Mouse (Mus musculus): ENCODE measurements around the gene Sema3f. TPM values are rescaled to one million over a fixed set of nuclear protein-coding genes. Genes with fewer than 3 reads are reported as not detected.

The Sema3f gene
- total and polyA plus RNA-seq, 3 experiments, result 0.09 to 0.11 TPM; not detected in 1

DNA sequence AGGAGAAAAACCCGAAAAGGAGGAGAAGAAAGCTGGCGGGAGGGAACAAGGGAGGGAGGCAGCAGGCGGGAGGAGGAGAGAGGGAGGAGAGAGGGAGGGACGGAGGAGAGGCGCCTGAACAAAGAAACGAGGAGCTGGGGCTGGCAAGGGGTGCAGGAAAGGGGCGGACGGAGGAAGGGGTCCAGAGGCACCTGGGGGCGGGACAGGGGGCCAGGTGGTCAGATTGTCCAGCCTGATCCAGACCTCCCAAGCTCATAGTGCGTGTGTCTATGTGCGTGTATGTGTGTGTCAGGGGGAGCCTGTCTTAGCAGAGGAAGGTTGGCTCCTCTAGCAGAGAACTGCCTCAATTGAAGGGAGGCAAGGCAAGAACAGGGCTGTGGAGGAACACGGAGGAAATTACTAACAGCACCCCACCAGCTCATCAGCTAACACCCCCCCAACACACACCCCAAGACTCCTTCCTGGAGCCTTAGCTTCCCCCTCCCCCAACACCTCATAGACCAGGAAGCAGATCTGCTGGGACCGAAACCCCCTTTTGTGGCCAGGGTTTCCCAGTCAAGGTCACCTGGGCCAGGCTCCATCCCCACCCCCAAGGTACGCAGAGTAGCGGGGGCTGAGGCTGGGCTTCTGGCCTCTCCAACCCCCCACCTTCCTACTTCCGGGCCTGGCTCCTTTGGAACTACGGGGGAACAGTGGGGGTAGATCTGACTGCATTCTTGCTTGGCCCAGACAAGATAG lies 2.4 kb downstream of the Sema3f start:
- H3K36me3 ChIP-seq (replicated peaks), result no peaks in the 10 kb centered on the region
- H3K9me3 ChIP-seq (replicated peaks), result no peaks in the 10 kb centered on the region
- DNase-seq (ENCODE audit: low spot score) (no peak), ATAC-seq (ENCODE audit: extremely low read depth, insufficient number of reproducible peaks, low FRiP score, poor library complexity, severe bottlenecking) (no peak)
- peaks cover 95% of the 10 kb centered on the region for H3K27me3 ChIP-seq (ENCODE audit: insufficient read depth, low read length)
- peaks cover 29% of the 10 kb centered on the region for H3K4me1 ChIP-seq (ENCODE audit: insufficient read depth, low read depth, low read length)
- no peak for TF ChIP-seq GATA2 (IDR thresholded peaks at IDR 0.05; ENCODE audit: borderline replicate concordance, low read depth, low read length)
- no peak for TF ChIP-seq POLR2AphosphoS5 (IDR thresholded peaks at IDR 0.05; ENCODE audit: insufficient replicate concordance, low read depth, low read length)
- TF ChIP-seq GATA1 (IDR thresholded peaks at IDR 0.05; ENCODE audit: borderline replicate concordance, low read length), result no peak
- TF ChIP-seq TAL1 (conservative IDR thresholded peaks at IDR 0.05; ENCODE audit: low read depth, low read length), result no peak
- no peak overlapping the region for H3K4me3 ChIP-seq (ENCODE audit: low read depth, low read length)

DNA sequence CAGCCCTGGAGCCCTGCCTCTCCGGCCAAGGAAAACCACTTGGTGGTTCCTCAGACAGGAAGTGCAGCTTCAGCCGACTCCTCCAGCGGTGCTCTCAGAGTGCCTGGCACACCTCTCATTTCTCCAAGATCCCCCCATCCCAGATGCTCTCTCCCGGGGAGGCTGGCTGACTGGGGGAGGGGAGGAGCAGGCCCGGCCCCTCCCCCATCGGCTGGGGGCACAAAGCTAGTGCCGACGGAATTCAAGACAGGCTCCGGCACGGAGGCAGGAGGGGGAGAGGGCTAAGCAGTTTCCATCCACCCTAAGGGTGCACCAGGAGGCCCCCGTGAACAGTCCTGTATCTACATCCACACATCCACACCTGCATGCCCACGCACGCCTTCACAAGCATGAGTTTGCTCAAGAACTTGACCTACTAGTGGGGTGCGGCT lies 3.5 kb downstream of the Sema3f start:
- TF ChIP-seq GATA1 (IDR thresholded peaks at IDR 0.05; ENCODE audit: borderline replicate concordance, low read length) (no peak), TAL1 (conservative IDR thresholded peaks at IDR 0.05; ENCODE audit: low read depth, low read length) (no peak), POLR2AphosphoS5 (IDR thresholded peaks at IDR 0.05; ENCODE audit: insufficient replicate concordance, low read depth, low read length) (no peak), GATA2 (IDR thresholded peaks at IDR 0.05; ENCODE audit: borderline replicate concordance, low read depth, low read length) (no peak), CTCF (IDR thresholded peaks at IDR 0.05; ENCODE audit: low read depth, low read length) (no peak)
- H3K4me1 ChIP-seq (ENCODE audit: insufficient read depth, low read depth, low read length), result peaks cover 29% of the 10 kb centered on the region

DNA sequence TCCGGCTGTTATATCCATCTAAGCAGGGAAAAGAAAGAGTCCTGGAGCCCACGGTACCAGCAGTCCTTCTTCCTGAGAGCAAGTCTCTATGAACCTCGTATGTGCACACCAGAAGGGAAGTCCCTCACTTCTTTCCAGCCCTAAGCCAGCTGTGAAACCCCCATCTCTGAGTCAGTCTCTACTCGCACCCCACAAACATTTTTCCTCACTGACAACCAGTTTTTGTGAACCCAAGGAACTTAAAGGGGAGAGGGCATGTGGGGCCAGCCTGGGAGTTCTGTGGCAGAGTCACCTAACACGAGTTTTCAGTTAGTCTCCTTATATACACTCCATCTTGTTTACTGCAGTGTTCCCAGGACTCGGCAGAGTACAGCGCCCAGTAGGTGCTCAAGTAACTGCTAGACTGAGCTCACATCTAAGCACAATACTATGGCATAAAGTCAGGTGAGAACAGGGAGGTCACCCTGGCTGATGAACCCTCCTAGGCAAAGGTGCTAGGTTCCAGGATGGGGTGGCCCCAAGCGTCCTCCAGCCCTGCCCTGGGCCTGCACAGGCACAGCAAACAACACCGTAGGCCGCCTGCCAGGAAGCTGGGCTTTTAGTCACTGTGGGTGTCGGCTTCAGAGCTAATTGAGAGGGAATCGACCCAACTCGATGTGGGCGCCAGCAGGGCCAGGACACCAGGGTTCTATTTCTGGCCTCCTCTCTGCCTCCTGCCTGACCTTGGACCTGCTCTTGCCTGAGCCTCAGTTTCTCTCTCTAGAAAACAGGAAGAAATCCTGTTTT lies 6.7 kb downstream of the Sema3f start:
- H3K4me1 ChIP-seq (ENCODE audit: insufficient read depth, low read depth, low read length), result peaks cover 10% of the 10 kb centered on the region; the same call in 1 of the 2 replicates
- H3K9me3 ChIP-seq (replicated peaks), result no peaks in the 10 kb centered on the region
- no peak overlapping the region for H3K4me3 ChIP-seq (ENCODE audit: low read depth, low read length)
- peaks cover 95% of the 10 kb centered on the region for H3K27me3 ChIP-seq (ENCODE audit: insufficient read depth, low read length)
- TF ChIP-seq CTCF (IDR thresholded peaks at IDR 0.05; ENCODE audit: low read depth, low read length) (no peak), TAL1 (conservative IDR thresholded peaks at IDR 0.05; ENCODE audit: low read depth, low read length) (no peak), POLR2AphosphoS5 (IDR thresholded peaks at IDR 0.05; ENCODE audit: insufficient replicate concordance, low read depth, low read length) (no peak), GATA1 (IDR thresholded peaks at IDR 0.05; ENCODE audit: borderline replicate concordance, low read length) (no peak), GATA2 (IDR thresholded peaks at IDR 0.05; ENCODE audit: borderline replicate concordance, low read depth, low read length) (no peak)
- no peak for DNase-seq (ENCODE audit: low spot score)
- H3K36me3 ChIP-seq (replicated peaks), result no peaks in the 10 kb centered on the region
- no peak for ATAC-seq (ENCODE audit: extremely low read depth, insufficient number of reproducible peaks, low FRiP score, poor library complexity, severe bottlenecking)

More for the DNA sequence above, 3.5 kb downstream of the Sema3f start:
- ATAC-seq (ENCODE audit: extremely low read depth, insufficient number of reproducible peaks, low FRiP score, poor library complexity, severe bottlenecking) (no peak), DNase-seq (ENCODE audit: low spot score) (no peak)
- H3K9me3 ChIP-seq (replicated peaks), result no peaks in the 10 kb centered on the region
- H3K27me3 ChIP-seq (ENCODE audit: insufficient read depth, low read length), result peaks cover 97% of the 10 kb centered on the region
- H3K36me3 ChIP-seq (replicated peaks), result no peaks in the 10 kb centered on the region
- H3K4me3 ChIP-seq (ENCODE audit: low read depth, low read length), result no peak overlapping the region

DNA sequence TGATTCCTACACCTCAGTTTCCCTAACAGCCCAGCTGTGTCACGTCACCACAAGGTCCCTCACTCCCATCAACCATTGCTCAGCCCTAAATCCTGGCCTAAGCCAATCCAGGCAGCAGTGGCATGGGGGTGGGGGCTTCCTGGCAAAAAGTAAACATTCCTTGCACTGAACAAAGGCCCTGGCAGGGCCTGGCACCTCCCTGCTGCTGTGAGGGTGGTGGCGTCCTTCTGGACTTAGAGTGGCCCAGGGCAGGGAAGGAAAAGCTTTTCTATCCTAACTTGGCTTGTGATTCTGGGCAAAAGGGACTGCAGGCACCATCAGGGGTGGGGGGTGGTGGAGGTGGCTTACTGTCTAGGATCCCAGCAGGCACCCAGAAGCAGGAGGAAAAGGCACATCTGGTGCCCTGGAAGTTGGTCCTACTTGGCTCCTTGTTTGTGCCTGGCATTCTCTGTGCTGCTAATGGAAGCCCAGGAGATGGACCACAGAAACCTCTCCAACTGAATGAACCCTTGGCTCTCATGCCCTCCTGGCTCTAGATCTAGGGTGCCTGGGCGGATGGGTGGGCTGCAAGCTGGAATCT lies 7.6 kb downstream of the Sema3f start:
- H3K4me1 ChIP-seq (ENCODE audit: insufficient read depth, low read depth, low read length), result 0 out of 2 replicates have a peak, but pooled peaks cover 3% of the 10 kb centered on the region
- H3K27me3 ChIP-seq (ENCODE audit: insufficient read depth, low read length), result peaks cover 94% of the 10 kb centered on the region

DNA sequence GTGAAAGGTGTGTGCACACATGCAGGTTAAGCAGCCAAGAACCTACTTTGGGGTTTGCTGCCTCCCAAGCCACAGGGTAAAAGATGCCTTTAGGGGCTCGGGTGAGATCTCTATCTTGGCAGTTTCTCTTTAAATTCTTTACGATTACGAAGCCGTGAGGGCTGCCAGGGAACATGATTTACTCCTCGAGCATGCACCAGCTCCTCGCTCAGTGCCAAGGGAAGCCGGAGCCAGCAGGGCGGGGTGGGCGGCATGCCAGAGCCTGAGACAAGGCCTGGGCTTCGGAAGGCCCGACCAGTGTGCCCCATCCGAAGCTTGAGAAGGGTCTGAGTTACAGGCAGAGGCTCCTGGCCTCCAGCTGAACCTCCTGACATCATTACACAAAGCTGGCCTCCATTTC lies 8.7 kb downstream of the Sema3f start:
- H3K4me1 ChIP-seq (ENCODE audit: insufficient read depth, low read depth, low read length), result no peaks in the 10 kb centered on the region
- no peaks in the 10 kb centered on the region for H3K9me3 ChIP-seq (replicated peaks)
- H3K4me3 ChIP-seq (ENCODE audit: low read depth, low read length), result no peak overlapping the region
- no peak for DNase-seq (ENCODE audit: low spot score)
- H3K36me3 ChIP-seq (replicated peaks), result no peaks in the 10 kb centered on the region
- no peak for TF ChIP-seq CTCF (IDR thresholded peaks at IDR 0.05; ENCODE audit: low read depth, low read length)
- no peak for TF ChIP-seq TAL1 (conservative IDR thresholded peaks at IDR 0.05; ENCODE audit: low read depth, low read length)
- TF ChIP-seq GATA2 (IDR thresholded peaks at IDR 0.05; ENCODE audit: borderline replicate concordance, low read depth, low read length), result no peak
- TF ChIP-seq GATA1 (IDR thresholded peaks at IDR 0.05; ENCODE audit: borderline replicate concordance, low read length), result no peak
- peaks cover 92% of the 10 kb centered on the region for H3K27me3 ChIP-seq (ENCODE audit: insufficient read depth, low read length)
- no peak for ATAC-seq (ENCODE audit: extremely low read depth, insufficient number of reproducible peaks, low FRiP score, poor library complexity, severe bottlenecking)

More for the DNA sequence above, 7.6 kb downstream of the Sema3f start:
- no peak for ATAC-seq (ENCODE audit: extremely low read depth, insufficient number of reproducible peaks, low FRiP score, poor library complexity, severe bottlenecking)
- Histone ChIP-seq H3K4me3 (ENCODE audit: low read depth, low read length) (no peak overlapping the region), H3K36me3 (replicated peaks) (no peaks in the 10 kb centered on the region), H3K9me3 (replicated peaks) (no peaks in the 10 kb centered on the region)
- TF ChIP-seq GATA1 (IDR thresholded peaks at IDR 0.05; ENCODE audit: borderline replicate concordance, low read length), result no peak
- no peak for TF ChIP-seq TAL1 (conservative IDR thresholded peaks at IDR 0.05; ENCODE audit: low read depth, low read length)
- no peak for TF ChIP-seq POLR2AphosphoS5 (IDR thresholded peaks at IDR 0.05; ENCODE audit: insufficient replicate concordance, low read depth, low read length)
- no peak for TF ChIP-seq CTCF (IDR thresholded peaks at IDR 0.05; ENCODE audit: low read depth, low read length)
- no peak for TF ChIP-seq GATA2 (IDR thresholded peaks at IDR 0.05; ENCODE audit: borderline replicate concordance, low read depth, low read length)
- no peak for DNase-seq (ENCODE audit: low spot score)

DNA sequence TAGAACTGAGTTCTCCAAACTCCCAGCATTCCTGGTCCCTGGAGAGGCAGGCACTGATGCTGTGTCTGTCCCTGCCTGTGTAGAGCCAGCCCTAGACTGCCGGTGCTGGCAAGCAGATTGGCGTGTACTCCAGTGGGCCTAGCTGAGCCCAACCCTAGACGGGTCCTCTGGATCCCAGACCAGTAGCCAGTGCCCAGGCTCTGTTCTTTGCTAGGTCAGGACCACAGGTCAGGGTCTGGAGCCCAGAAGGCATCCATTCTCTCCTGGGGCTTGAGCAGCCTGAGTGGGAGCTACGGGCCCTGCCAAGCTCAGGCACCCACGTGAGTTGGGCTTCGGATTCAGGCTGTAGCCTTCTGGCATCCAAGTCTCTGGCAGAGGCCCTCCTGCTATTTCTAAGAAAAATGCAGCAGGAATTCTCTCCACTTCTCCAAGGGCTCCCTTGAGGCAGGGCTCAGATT lies 10.1 kb downstream of the Sema3f start:
- Histone ChIP-seq H3K36me3 (replicated peaks) (no peaks in the 10 kb centered on the region), H3K9me3 (replicated peaks) (no peaks in the 10 kb centered on the region), H3K4me1 (ENCODE audit: insufficient read depth, low read depth, low read length) (no peaks in the 10 kb centered on the region), H3K27me3 (ENCODE audit: insufficient read depth, low read length) (peaks cover 90% of the 10 kb centered on the region), H3K4me3 (ENCODE audit: low read depth, low read length) (no peak overlapping the region)
- ATAC-seq (ENCODE audit: extremely low read depth, insufficient number of reproducible peaks, low FRiP score, poor library complexity, severe bottlenecking) (no peak), DNase-seq (ENCODE audit: low spot score) (no peak)
- TF ChIP-seq GATA1 (IDR thresholded peaks at IDR 0.05; ENCODE audit: borderline replicate concordance, low read length), result no peak
- TF ChIP-seq TAL1 (conservative IDR thresholded peaks at IDR 0.05; ENCODE audit: low read depth, low read length), result no peak
- no peak for TF ChIP-seq GATA2 (IDR thresholded peaks at IDR 0.05; ENCODE audit: borderline replicate concordance, low read depth, low read length)
- no peak for TF ChIP-seq CTCF (IDR thresholded peaks at IDR 0.05; ENCODE audit: low read depth, low read length)
- no peak for TF ChIP-seq POLR2AphosphoS5 (IDR thresholded peaks at IDR 0.05; ENCODE audit: insufficient replicate concordance, low read depth, low read length)

Measured in G1E (cell line).